Mouse (Mus musculus) heart, embryonic 13.5 days (tissue): ENCODE data around the gene Gm10203. TPM values are rescaled to one million over a fixed set of nuclear protein-coding genes. Genes with fewer than 3 reads are reported as not detected.
"Not testable (repeated sequence)": the region's sequence is repeated elsewhere in the genome, so short reads cannot be mapped to it uniquely, and the experiment has no call there.

ENCODE experiments used
- ATAC-seq: fragments of 200-750 bp; cut with Nextera tagmentation; 2 replicates; pipeline ENCODE4 v1.8.0; 2017; ENCODE audit warnings: moderate TSS enrichment; ENCODE audit not compliant: insufficient number of reproducible peaks, low FRiP score, low TSS enrichment; ENCODE audit errors: extremely low read depth
- H3K27ac ChIP-seq: fragments of 300-500 bp; sonication (generic); replicated peaks from 2 replicates; pipeline ENCODE4 v1.5.1; 2015; ENCODE audit warnings: moderate library complexity, mild to moderate bottlenecking, inconsistent platforms
- H3K27me3 ChIP-seq: fragments of 300-500 bp; sonication (generic); replicated peaks from 2 replicates; pipeline ENCODE4 v1.6.1; 2015; ENCODE audit warnings: mild to moderate bottlenecking, inconsistent platforms
- H3K36me3 ChIP-seq: fragments of 300-500 bp; sonication (generic); 2 replicates; pipeline ENCODE4 v1.6.1; 2015; ENCODE audit warnings: mild to moderate bottlenecking, inconsistent platforms
- H3K4me1 ChIP-seq: fragments of 300-500 bp; sonication (generic); 2 replicates; pipeline ENCODE4 v1.6.1; 2015; ENCODE audit warnings: inconsistent platforms
- H3K4me2 ChIP-seq: fragments of 300-500 bp; sonication (generic); 2 replicates; pipeline ENCODE4 v1.6.1; 2015; ENCODE audit warnings: inconsistent platforms, mild to moderate bottlenecking, moderate library complexity
- H3K4me3 ChIP-seq: fragments of 300-500 bp; sonication (generic); 2 replicates; pipeline ENCODE4 v1.5.1; 2015; ENCODE audit warnings: moderate library complexity, mild to moderate bottlenecking, inconsistent platforms
- H3K9ac ChIP-seq: fragments of 300-500 bp; sonication (generic); 2 replicates; pipeline ENCODE4 v1.6.1; 2015; ENCODE audit warnings: inconsistent platforms, mild to moderate bottlenecking, moderate library complexity
- H3K9me3 ChIP-seq: fragments of 300-500 bp; sonication (generic); 2 replicates; pipeline ENCODE4 v1.6.1; 2016; ENCODE audit warnings: inconsistent platforms
- WGBS: fragments of 180-500 bp; shearing (Covaris S2); methylation state at CpG from one replicate; pipeline ENCODE4 v1.1.7; 2015; ENCODE audit warnings: mixed read lengths; 5-methylcytosine and 5-hydroxymethylcytosine counted together
- polyA plus RNA-seq: library from polyadenylated mRNA; unstranded; fragments of >200 nt; fragmentation: Nextera tagmentation; extraction: Ambion mirVana; gene quantifications from 2 replicates; pipeline ENCODE4 v1.2.1, GENCODE M21; 2015

The Gm10203 gene
- polyA plus RNA-seq, 1 experiment from 2014 or later = not detected

DNA sequence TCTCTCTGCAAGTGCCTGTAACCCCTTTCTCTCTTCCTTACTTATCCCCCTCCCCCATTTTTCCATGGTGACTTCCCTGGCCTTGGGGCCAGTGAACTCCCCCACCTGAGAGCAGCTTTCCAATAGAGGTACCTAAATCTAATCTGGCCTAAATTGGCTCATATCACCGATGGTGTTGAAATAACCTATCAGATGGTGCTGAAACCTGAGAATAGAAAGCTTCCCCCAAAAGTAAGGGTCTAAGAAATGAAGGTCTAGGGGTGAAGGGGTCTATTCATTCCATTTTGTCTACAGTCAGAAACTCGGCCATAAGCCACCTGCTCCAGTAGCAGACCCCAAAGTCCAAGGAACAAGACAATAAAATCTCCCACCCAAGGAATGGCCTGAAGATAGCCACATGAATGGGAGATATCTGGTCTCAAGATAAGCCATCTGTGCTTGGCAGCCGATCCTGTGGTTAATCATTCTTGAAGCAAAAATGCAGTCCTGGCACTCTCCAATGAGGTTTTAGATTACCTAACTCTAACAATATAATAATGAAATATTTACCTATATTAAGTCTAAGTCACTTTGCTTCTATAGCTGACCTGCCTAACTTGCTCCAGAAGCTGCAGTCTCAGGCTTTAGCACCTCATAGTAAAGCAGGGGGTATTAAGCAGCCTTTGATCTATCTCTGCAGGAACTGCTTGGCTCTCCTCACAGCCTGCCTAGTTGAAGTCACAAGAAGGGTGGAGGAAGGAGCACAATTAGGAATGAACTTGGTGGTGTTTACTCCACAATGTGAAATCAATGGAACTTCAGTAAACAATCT is 25.3 kb downstream of the Gm10203 start:
- 25% methylated on average over 3 of the region's 3 CpGs for WGBS
- no peak overlapping the region for H3K4me3 ChIP-seq
- H3K4me1 ChIP-seq = peaks cover 25% of the 10 kb centered on the region
- H3K27me3 ChIP-seq = no peaks in the 10 kb centered on the region
- H3K9ac ChIP-seq = no peak overlapping the region
- H3K36me3 ChIP-seq = peaks cover 58% of the 10 kb centered on the region
- H3K4me2 ChIP-seq = no peak overlapping the region
- ATAC-seq = no peak
- H3K27ac ChIP-seq = peak overlapping the region; percentile 42; the same call in 1 of the 2 replicates
- no peaks in the 10 kb centered on the region for H3K9me3 ChIP-seq

DNA sequence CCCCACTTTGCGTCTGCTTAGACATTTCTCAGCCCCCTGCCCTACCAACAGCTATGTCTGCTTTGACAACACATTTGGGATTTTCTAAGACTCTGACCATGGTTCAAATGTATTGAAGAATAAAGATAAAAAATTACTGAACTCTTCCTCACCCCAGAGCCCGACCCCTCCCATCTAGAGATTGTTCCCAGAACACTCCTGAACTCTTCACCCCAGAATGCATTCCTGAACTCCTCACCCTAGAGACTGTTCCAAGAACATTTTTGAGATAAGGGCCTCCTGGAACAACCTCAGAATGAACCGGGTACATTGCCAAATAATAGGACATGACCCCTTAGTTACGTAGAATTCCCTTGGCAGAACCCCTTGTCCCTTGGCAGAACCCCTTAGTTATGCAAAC is 37.1 kb downstream of the Gm10203 start:
- not testable (repeated sequence) for H3K4me3 ChIP-seq, ATAC-seq, H3K4me1 ChIP-seq, H3K9ac ChIP-seq, H3K27ac ChIP-seq, H3K27me3 ChIP-seq, H3K4me2 ChIP-seq
- Histone ChIP-seq H3K36me3 (peaks cover 73% of the 10 kb centered on the region), H3K9me3 (0 out of 2 replicates have a peak, but pooled peaks cover 11% of the 10 kb centered on the region)
- WGBS = 55% methylated on average over 3 of the region's 4 CpGs

DNA sequence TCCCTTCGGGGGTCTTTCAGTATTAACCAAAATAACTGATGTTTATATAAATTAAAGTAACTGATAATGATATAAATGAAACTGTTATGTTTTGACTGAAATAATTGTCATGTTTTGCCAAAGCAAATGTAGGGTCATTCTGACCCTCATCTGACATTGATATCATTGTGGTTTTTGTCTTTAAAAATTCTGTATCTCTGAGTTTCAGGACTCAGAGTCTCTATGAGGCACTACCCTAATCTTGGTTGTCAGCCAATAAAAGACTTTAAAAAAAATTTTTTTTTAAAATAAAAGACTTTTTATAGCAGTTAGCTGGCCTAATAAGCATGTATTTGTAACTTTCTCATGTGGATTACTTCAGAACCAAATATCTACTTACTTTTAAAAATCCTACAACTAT is 37.7 kb downstream of the Gm10203 start:
- H3K36me3 ChIP-seq = peaks cover 67% of the 10 kb centered on the region
- ATAC-seq = no peak
- no peak overlapping the region for H3K27ac ChIP-seq
- no peak overlapping the region for H3K9ac ChIP-seq
- WGBS = 97% methylated on average over 1 of the region's 1 CpGs
- no peaks in the 10 kb centered on the region for H3K27me3 ChIP-seq
- H3K4me2 ChIP-seq = no peak overlapping the region
- no peak overlapping the region for H3K4me3 ChIP-seq
- H3K4me1 ChIP-seq = no peaks in the 10 kb centered on the region
- H3K9me3 ChIP-seq = 0 out of 2 replicates have a peak, but pooled peaks cover 11% of the 10 kb centered on the region

DNA sequence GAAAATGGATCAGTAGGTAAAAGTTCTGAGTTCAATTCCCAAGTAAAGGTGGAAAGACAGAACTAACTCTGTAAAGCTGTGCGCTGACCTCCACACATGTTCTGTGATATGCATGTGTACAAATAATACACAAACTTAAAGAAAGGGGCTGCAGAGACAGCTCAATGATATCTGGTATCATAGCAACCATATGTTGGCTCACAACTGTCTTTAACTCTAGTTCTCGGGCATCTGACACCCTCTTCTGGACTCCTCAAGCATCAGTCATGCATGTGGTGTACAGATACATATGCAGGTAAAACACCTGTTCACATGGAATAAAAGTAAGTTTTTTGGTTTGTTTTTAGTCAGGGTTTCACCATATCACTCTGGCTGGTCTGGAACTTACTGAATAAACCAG is 38.5 kb downstream of the Gm10203 start:
- no peaks in the 10 kb centered on the region for H3K27me3 ChIP-seq

DNA sequence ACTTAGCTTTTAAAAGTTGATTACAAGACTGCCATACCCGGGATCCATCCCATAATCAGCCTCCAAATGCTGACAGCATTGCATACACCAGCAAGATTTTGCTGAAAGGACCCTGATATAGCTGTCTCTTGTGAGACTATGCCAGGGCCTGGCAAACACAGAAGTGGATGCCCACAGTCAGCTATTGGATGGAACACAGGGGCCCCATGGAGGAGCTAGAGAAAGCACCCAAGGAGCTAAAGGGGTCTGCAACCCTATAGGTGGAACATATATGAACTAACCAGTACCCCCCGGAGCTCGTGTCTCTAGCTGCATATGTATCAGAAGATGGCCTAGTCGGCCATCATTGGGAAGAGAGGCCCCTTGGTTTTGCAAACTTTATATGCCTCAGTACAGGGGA is 40.0 kb downstream of the Gm10203 start:
- H3K9me3 ChIP-seq = 0 out of 2 replicates have a peak, but pooled peaks cover 11% of the 10 kb centered on the region
- peaks cover 62% of the 10 kb centered on the region for H3K36me3 ChIP-seq
- not testable (repeated sequence) for ATAC-seq, H3K4me2 ChIP-seq, H3K4me3 ChIP-seq, H3K9ac ChIP-seq, H3K27ac ChIP-seq, H3K27me3 ChIP-seq, H3K4me1 ChIP-seq
- 82% methylated on average over 4 of the region's 4 CpGs for WGBS

More for the DNA sequence above, 38.5 kb downstream of the Gm10203 start:
- WGBS = 81% methylated on average over 2 of the region's 2 CpGs
- Histone ChIP-seq H3K4me1 (no peaks in the 10 kb centered on the region), H3K4me2 (no peak overlapping the region), H3K36me3 (peaks cover 59% of the 10 kb centered on the region), H3K27ac (no peak overlapping the region), H3K9me3 (0 out of 2 replicates have a peak, but pooled peaks cover 11% of the 10 kb centered on the region), H3K4me3 (no peak overlapping the region), H3K9ac (no peak overlapping the region)
- no peak for ATAC-seq

DNA sequence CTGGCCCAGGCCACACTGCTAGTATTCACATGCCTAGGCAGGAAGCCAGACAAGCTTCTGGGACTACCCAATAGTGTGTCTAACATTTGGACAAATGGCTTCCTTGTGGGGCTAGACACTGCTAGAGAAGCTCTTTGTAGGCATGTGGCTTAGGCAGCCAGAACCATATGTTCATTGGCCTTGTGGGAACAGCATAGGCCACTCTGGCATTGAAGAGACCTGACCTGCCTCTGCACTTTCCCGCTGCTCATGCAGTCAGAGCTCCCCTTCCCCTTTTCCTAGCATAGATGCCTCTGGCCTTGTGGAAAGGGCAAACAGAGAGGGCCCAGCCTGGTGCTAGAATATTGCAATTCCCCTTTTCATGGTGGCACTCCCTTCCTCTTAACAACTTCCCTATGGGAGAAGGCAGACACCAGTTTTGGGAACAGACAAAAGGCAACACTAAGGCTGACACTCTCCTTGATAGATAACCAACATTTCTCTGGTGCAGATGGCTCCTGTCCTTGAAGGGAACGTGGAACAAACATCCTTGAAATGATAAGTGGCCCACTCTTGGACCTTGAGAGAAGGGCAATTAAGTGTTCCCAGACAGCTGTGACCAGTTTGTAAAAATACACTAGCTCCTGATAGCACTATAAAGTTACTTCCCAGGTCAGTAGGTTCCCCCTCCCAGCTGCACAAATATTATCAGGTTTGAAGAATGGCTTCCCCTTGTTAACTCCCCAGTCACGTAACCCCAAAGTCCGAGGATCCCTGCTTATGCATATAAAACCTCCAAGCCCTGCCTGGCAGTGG is 44.1 kb downstream of the Gm10203 start:
- no peak overlapping the region for H3K9ac ChIP-seq
- H3K27me3 ChIP-seq = no peaks in the 10 kb centered on the region
- H3K36me3 ChIP-seq = peaks cover 67% of the 10 kb centered on the region
- no peak overlapping the region for H3K27ac ChIP-seq
- no peak overlapping the region for H3K4me3 ChIP-seq
- H3K4me1 ChIP-seq = peaks cover 14% of the 10 kb centered on the region
- H3K9me3 ChIP-seq = peaks cover 8% of the 10 kb centered on the region
- 43% methylated on average over 4 of the region's 4 CpGs for WGBS
- H3K4me2 ChIP-seq = no peak overlapping the region
- ATAC-seq = no peak

DNA sequence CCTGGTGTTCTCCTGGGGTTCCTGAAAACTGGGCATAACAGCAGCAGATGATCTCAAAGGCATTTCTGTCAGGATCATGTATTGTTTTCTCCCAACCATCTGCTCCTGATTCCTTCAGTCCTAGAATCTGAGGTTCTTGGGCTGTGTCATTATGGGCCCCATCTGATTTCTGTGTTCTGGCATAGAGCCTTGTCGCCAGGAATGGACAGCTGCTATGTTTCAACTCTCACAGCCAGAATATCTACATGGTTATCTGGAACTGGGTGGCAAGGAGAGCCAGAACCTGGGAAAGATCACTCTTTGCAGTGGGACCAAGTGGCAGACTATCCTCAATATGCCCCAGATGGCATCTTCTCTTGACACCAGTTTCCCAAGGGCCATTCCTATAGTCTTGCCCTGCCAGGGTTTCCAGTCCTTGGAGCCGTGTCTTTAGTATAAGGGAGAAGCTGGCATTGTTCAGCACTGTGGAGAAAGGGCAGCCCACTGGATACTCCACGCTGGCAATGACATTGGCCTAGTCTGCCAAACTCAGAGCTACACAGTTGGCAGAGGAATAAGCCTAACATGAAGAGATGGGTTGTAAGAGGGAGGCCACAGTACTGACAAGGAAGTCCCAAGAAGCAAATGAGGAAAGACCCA is 45.1 kb downstream of the Gm10203 start:
- Histone ChIP-seq H3K4me2 (no peak overlapping the region), H3K4me3 (no peak overlapping the region), H3K27me3 (no peaks in the 10 kb centered on the region), H3K9me3 (peaks cover 9% of the 10 kb centered on the region), H3K36me3 (peaks cover 69% of the 10 kb centered on the region), H3K4me1 (peaks cover 14% of the 10 kb centered on the region), H3K9ac (no peak overlapping the region), H3K27ac (no peak overlapping the region; the same call in 1 of the 2 replicates)
- 80% methylated on average over 3 of the region's 3 CpGs for WGBS
- no peak for ATAC-seq

DNA sequence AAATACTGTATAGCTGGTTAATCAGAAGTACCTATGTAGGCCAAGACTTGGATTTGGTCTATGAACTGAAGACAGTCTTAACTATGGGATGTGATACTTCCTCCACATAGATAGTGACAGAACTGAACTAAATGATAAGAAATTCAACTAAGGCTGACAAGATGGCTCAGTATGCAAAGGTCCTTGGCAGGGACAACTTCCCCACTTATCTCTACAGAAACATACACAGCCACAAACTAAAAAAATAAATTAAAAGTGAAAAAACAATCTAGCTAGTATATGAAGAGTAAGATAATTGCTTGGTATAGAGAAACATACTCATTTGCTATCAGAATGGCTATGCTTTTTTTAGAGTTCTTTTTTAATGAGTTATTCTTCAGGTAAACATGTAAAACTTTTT is 49.1 kb downstream of the Gm10203 start:
- Histone ChIP-seq H3K9me3 (peaks cover 21% of the 10 kb centered on the region), H3K36me3 (peaks cover 97% of the 10 kb centered on the region), H3K4me2 (no peak overlapping the region), H3K27me3 (no peaks in the 10 kb centered on the region), H3K9ac (no peak overlapping the region), H3K4me3 (no peak overlapping the region), H3K27ac (no peak overlapping the region), H3K4me1 (peaks cover 12% of the 10 kb centered on the region)
- ATAC-seq = no peak

Other genes with a start within 250 kb of the Gm10203 start
- gene Caprin2, start 233.9 kb upstream of the Gm10203 start, polyA plus RNA-seq = 11.6 and 11.7 TPM in 2 replicates
- gene Sinhcaf, start 183.7 kb upstream of the Gm10203 start, polyA plus RNA-seq = 65.0 and 79.9 TPM in 2 replicates
- gene Dennd5b, start 28.5 kb upstream of the Gm10203 start, polyA plus RNA-seq = 5.8 and 6.4 TPM in 2 replicates
- 13.6 and 14.6 TPM in 2 replicates for gene Etfbkmt, start 9.7 kb downstream of the Gm10203 start, polyA plus RNA-seq
- gene Amn1, start 58.5 kb downstream of the Gm10203 start, polyA plus RNA-seq = 22.5 and 24.9 TPM in 2 replicates
- 24.4 and 26.9 TPM in 2 replicates for gene Resf1, start 179.2 kb downstream of the Gm10203 start, polyA plus RNA-seq